Mouse (Mus musculus) left cerebral cortex, postnatal 36 days (tissue): ENCODE data around the gene Bok. TPM values are rescaled to one million over a fixed set of nuclear protein-coding genes. Genes with fewer than 3 reads are reported as not detected.
A peak's percentile ranks its signal among the peaks of the same experiment; 100 is the strongest.
"Not testable (repeated sequence)": the region's sequence is repeated elsewhere in the genome, so short reads cannot be mapped to it uniquely, and the experiment has no call there.

Experiments used
- DNase-seq, 2 experiments: peaks; one replicate each; pipeline ENCODE4 v3.0.0; 2021 to 2022; ENCODE audit warnings: low spot score in 2 of 2, mixed read lengths in 1 of 2
- intact Hi-C: fragments of 180-260 bp; cut with DNase I; formaldehyde crosslinking; loops from one replicate; pipeline ENCODE4 v1.15.1; 2025
- total RNA-seq, 2 experiments: library from RNA; stranded (reverse); gene quantifications; 2 replicates each; pipeline ENCODE4 v1.2.3; 2021

Gene Bok
- 10 to 100 TPM; 28.3 to 33.2 TPM for total RNA-seq

GRCm38 (mm10) chr1:93685401-93686244 is at the start of gene Bok:
TSS of gene Bok (plus strand) at chr1:93685660.
- peak; percentile 54 to 67 for DNase-seq
- intact Hi-C loops = loop anchor here (2.0 kb wide), 1 partner anchor 51 kb away; no protein-coding TSS in a partner anchor

GRCm38 (mm10) chr1:93636211-93636897 is 49.1 kb upstream of the Bok start:
- DNase-seq = no peak

GRCm38 (mm10) chr1:93641978-93642377 is 43.5 kb upstream of the Bok start:
- no peak for DNase-seq
- intact Hi-C loops = no loop called here

More at GRCm38 (mm10) chr1:93636211-93636897, 49.1 kb upstream of the Bok start:
- intact Hi-C loops = loop anchor here (5.0 to 10.0 kb wide), 2 partner anchors 88 to 166 kb away; partner anchors contain the start of genes Dtymk and Ing5

GRCm38 (mm10) chr1:93642692-93643091 is 42.8 kb upstream of the Bok start:
- intact Hi-C loops = no loop called here
- no peak for DNase-seq

- no peak for DNase-seq
- intact Hi-C loops = no loop called here
Measured at GRCm38 (mm10) chr1:93649604-93650172, 35.8 kb upstream of the Bok start.

GRCm38 (mm10) chr1:93654275-93654674 is 31.2 kb upstream of the Bok start:
- DNase-seq = no peak
- intact Hi-C loops = no loop called here

GRCm38 (mm10) chr1:93654798-93655197 is 30.7 kb upstream of the Bok start:
- intact Hi-C loops = no loop called here
- DNase-seq = no peak

- no peak for DNase-seq
- intact Hi-C loops = no loop called here
Measured at GRCm38 (mm10) chr1:93656325-93657024, 29.0 kb upstream of the Bok start.

GRCm38 (mm10) chr1:93657025-93657360 is 28.5 kb upstream of the Bok start:
- intact Hi-C loops = no loop called here
- DNase-seq = no peak

GRCm38 (mm10) chr1:93658559-93658958 is 26.9 kb upstream of the Bok start, which contains the start of gene Stk25:
TSS of gene Stk25 (minus strand) at chr1:93658659.
- DNase-seq, intact Hi-C loops: not testable (repeated sequence)

GRCm38 (mm10) chr1:93667760-93668400 is 17.6 kb upstream of the Bok start:
- intact Hi-C loops = loop anchor here (2.0 kb wide), 1 partner anchor 59 kb away; no protein-coding TSS in a partner anchor
- no peak for DNase-seq

- peak in 1 of 2 experiments; percentile 40 for DNase-seq
- intact Hi-C loops = loop anchor here (2.0 kb wide), 1 partner anchor 58 kb away; no protein-coding TSS in a partner anchor
Measured at GRCm38 (mm10) chr1:93668791-93669548, 16.5 kb upstream of the Bok start.

- intact Hi-C loops = loop anchor here (2.0 kb wide), 1 partner anchor 57 kb away; no protein-coding TSS in a partner anchor
- DNase-seq = no peak
Measured at GRCm38 (mm10) chr1:93669941-93670340, 15.5 kb upstream of the Bok start.

GRCm38 (mm10) chr1:93672682-93673081 is 12.8 kb upstream of the Bok start:
- no peak for DNase-seq
- intact Hi-C loops = no loop called here

GRCm38 (mm10) chr1:93678386-93678785 is 7.1 kb upstream of the Bok start:
- intact Hi-C loops = no loop called here
- no peak for DNase-seq

- no peak for DNase-seq
- intact Hi-C loops = no loop called here
Measured at GRCm38 (mm10) chr1:93679889-93680568, 5.4 kb upstream of the Bok start.

- peak; percentile 67 to 70 for DNase-seq
- intact Hi-C loops = loop anchor here (2.0 kb wide), 1 partner anchor 52 kb away; no protein-coding TSS in a partner anchor
Measured at GRCm38 (mm10) chr1:93686245-93686960, 943 bp downstream of the Bok start.
